Mouse (Mus musculus): ENCODE results near the gene Dppa4.
"Not testable (repeated sequence)": the region's sequence is repeated elsewhere in the genome, so short reads cannot be mapped to it uniquely, and the experiment has no call there.

The Dppa4 gene

DNA sequence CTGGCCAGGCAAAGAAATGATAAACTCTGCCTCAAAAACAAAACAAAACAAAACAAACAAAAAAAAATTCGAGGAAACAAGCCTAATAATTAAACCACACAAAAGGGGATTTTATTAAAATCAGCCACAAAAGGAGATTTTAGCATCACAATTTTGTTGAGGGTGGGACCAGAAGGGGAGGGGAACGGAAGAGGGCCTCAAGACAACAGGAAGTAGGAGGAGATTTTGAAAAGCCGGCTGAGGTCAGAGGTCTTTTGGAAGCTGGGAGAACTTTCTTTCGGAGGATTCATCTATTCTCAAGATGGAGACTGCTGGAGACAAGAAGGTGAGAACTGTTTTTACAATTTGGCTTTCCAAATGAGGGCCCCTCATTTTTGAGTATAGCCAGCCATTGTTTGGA, at the start of gene Dppa4:
Gene Dppa4 (plus strand): TSS at position 217 of the 400 bp plus-strand sequence.
- DNase-seq (ENCODE audit: low read depth): no peak

DNA sequence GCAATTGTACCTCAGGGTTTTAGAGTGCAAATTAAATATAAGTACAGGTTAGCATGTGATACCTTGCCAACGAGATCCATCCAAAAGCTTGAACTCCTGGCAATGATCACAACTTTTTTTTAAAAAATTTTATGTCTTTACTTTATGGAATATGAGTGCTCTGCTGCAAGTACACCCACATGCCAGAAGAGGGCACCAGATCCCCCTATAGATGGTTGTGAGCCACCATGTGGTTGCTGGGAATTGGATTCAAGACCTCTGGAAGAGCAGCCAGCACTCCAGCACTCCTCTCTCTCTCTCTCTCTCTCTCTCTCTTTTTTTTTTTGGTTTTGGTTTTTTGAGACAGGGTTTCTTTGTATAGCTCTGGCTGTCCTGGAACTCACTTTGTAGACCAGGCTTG, 48.5 kb upstream of the Dppa4 start:
- no peak for DNase-seq (ENCODE audit: low read depth)

DNA sequence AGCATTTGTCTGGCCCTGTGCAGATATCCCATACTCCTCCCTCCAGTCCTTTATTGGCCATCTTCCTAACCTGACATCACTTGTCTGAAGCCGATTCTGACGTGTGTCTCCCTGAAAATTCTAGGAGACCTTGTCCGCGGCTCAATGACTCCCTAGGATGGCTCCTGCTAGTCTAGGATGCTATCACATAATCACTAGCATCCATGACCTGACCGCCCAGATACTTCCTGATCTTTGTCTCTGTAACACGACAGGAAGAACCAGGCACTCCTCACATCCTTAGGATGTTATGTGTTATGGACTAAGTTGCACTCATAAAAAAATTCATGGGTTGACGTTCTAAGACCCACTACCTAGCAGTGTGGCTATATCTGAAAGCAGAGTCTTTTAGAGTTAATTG, 45.9 kb upstream of the Dppa4 start:
- DNase-seq (ENCODE audit: low read depth): no peak

DNA sequence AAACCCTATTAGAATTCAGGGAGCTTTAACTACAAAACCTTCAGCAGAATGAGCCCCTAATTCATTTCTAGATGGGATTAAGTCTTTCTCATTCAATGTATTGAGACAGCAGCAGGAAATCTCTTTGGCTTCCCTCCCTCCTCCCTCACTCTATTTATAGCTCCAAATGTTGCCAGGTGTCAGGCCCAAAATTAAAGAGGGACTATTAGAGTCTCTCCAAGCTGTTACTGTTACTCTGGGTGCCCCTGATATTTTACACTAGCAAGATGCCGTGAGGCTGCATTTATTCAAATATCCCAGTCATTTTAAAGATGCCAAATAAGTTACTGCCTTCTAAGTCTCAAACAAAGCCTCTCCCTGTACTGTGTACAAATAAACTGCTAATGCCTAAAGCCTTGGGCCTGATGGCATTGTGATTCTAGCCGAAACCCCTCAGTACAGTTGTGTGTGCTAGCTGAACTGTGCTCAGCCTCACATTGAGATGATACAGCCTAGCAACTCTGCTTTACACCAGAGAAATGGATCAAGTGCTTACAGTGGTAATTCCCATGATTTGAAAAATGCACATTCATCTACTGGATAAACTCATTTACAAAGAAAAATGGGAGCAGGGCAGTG, 36.4 kb upstream of the Dppa4 start:
- DNase-seq (ENCODE audit: low read depth): no peak

DNA sequence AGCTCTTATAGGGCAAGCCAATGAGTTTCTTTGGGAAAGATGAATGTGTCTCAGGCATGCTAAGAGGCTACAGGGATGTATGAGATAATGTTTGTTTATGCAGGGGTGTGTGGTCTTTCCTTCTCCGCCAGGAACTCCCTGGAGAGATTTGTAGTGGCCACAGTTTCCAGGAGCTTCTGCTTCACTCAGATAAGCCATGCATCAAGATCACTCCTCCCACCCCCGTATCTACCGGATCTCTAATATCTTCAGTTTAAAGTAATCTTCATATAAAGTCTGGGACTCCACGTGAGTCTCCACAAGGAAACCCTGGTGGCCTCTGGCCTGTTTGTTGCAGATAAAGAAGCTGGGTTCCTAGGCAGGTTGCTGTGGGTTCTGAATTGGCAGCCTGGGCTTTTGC, 30.7 kb upstream of the Dppa4 start:
- DNase-seq (ENCODE audit: low read depth): no peak

DNA sequence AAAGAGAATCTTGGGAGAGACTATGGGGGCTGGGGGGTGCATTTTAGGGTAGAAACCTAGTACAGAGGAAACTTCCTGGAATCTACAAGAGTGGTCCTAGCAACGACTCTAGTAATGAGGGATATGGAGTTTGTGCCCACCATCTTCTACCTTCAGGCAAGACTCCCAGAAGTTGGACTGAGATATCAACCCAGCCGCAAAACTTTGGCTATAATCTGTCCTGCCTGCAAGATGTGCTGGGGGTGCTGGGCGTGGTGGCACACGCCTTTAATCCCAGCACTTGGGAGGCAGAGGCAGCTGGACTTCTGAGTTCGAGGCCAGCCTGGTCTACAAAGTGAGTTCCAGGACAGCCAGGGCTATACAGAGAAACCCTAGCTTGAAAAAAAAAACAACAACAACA, 28.9 kb upstream of the Dppa4 start:
- no peak for DNase-seq (ENCODE audit: low read depth)

DNA sequence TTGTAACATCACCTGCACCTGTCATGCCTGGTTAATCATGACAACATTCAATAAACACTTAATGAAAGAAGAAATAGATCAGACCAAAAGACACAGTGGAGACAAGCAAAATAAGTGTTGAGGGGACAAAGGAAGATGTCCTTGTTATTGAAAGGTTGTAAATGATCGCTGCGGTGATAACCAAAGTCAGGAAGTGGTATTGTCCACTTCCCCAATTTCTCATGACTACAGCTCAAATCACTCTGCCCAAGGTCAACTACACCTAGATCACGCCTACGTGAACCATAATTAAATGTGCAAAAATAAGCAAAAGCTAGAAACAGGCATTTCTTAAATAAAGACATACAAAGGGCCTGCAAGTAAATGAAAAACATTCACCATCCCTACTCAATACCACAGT, 24.0 kb upstream of the Dppa4 start:
- DNase-seq (ENCODE audit: low read depth): no peak

DNA sequence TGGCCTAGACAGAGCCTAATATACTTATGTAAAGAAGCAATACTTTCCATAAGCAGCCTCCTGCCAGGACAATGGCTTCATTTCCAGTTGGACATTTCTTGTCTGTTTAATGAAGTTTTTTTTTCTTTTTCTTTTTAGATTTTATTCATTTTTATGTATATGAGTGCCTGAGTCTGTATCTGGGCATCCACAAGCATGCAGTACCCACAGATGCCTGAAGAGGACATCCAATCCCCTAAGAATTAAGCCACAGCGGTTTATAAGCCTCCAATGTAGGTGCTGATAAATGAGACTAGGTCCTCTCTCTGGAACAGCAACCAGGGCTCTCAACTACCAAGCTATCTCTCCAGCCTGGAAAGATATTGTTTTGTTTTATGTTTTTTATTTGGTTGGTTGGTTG, 20.6 kb upstream of the Dppa4 start:
- no peak for DNase-seq (ENCODE audit: low read depth)

DNA sequence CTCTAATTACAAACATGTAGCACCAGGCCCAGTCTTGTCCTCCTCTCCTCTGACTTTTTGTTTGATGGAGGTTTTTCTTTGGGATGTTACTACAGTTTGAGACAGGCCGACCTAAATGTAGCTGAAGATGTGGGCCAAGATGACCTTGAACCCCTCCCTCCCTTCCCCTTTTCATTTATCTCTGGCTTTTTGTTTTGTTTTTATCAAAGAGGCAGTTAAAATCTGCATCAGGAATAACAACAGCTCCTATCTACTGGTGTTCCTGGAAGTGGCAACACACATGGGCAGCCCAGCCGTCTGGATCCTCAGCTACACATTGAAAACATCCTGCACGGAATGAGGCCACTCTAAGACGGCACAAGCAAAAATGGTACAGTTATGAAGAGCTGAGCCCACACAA, 17.7 kb upstream of the Dppa4 start:
- DNase-seq (ENCODE audit: low read depth): no peak

DNA sequence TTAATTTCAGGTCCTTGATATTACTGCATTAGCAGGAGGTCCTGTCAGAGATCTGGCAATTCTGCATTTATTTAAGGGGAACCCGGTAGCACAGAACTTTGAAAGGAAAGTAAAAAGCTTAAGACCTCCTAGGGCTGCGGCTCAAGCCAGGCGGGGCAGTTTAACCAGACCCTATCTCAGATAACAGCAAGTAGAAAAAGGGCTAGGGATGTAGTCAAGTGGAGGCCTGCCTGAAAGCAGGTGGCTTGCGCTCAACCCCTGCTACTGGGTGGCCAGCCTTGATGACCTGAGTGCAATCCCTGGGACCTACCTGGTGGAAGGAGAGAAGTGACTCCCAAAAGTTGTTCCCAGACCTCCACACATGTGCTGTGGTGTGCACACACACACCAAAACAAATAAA, 6.6 kb upstream of the Dppa4 start:
- no peak for DNase-seq (ENCODE audit: low read depth)

DNA sequence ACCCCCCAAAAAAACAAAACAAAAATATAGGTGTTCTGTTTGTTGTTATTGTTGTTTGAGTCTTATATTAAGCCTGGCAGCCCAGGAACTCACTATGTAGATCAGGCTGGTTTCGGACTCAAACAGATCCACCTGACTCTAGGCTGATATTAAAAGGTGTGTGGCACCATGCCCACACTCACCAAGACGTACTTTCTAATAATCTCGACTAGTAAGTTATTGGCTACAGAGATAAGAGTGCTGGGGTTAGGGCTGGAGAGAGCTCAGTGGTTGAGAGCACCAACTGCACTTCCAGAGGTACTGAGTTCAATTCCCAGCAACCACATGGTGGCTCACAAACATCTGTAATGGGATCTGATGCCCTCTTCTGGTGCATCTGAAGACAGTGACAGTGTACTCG, 2.6 kb upstream of the Dppa4 start:
- no peak for DNase-seq (ENCODE audit: low read depth)

DNA sequence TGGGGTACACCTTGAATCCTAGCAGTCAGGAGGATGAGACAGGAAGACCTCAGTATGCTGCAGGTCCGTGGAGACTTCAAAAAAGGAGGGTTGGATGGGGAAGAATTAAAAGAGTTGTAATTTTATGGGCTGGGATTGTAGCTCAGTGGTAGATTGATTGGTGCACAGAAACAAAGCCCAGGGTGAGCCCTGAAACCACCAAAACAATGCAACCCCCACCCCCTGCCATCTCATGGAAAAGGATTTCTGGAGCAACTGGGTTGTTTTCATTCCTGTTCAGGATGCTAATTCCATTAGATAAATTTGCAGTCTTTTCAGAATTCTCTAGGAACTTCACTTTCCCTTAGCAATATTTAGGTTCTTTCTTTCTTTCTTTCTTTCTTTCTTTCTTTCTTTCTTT, 732 bp upstream of the Dppa4 start:
- DNase-seq (ENCODE audit: low read depth): no peak

DNA sequence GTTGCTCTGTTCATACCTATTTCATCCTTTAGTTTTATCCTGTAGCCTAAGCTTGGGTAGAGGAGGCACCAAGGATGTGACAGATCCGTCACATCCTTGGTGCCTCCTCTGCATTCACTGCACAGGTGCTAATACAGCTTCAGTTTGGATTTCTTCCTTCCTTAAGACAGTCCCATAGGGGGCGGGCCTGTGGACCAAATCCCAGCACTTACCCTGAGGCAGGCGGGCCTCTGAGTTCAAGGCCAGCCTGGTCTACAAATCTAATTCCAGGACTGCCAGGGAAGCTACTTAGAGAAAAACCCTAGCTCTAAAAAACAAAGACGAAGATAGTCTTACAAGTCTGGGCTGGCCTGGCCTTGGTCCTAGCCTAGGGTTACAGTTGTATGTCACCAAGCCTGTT, 2.0 kb downstream of the Dppa4 start:
- no peak for DNase-seq (ENCODE audit: low read depth)

DNA sequence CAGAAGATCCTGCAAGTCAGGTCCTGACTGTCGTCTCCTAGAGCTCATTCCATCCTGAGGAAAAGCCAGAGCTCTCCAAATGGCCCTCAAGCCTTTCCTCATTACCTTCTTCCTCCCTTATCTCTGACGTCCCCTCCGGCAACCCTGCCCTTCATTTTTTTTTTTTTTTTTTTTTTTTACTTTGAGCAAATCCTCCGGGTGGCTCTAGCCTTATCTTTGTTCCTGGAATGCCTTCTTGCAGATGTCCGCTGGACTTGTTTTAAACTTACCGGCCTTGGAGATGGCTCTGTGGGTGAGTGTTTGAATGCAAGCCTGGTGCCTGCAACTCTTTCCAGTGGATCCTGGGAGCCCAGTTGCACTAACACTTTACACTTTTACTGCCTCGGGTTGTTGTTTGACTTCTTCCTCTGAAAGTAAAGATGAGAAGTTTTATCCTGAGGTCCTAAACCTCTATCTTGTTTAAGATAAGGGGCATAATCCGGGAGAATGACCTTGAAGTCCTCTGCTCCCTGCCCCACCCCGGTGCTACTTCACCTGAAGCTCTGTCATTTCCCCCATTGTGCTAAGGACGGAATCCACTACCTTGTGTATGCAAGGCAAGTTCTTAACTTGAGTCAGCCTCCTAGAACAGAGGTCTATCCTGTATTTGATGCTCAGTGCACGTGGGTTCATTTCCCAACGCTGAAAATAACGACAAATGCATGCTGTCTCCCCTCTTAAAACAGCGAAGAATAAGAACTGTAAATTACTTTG, 14.0 kb downstream of the Dppa4 start:
- no peak for DNase-seq (ENCODE audit: low read depth)

DNA sequence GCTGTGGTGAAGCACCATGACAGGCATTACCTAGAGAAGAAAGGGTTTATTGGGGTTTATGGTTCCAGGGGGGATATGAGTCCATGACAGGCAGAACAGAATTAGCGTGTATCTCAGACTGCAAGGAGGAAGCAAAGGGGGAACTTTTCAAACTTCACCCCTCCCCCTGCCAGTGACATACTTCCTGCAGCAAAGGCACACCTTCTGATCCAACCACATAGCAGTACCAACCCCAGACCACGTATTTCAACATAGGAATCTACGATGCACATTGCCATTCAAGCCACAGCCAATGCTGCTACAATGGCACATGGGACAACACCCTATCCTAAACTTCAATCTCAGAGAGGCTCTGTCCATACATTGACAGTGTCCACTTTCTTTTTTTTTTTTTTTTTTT, 16.4 kb downstream of the Dppa4 start:
- DNase-seq (ENCODE audit: low read depth): no peak

DNA sequence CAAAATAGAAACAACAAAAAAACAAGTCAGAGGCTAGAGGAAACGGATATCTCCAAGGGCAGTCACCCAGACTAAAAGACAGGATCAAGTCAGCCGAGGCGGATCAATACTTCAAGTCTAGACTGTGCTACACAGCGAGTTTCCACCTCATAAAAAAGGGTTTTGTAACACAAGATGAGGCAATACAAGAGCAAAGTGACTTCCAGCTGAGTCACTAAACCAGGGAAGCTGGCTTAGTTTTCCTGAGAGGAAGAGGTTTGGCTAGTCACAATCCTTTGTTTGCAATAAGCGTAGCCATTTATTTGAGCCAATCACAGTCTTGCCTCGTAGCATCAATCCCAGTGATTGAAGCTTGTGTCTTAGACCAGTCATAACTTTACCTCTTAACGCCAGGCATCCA, 20.0 kb downstream of the Dppa4 start, which contains the start of gene Dppa2:
Gene Dppa2 (plus strand): TSS at position 400 of the 400 bp plus-strand sequence.
- DNase-seq (ENCODE audit: low read depth): no peak

DNA sequence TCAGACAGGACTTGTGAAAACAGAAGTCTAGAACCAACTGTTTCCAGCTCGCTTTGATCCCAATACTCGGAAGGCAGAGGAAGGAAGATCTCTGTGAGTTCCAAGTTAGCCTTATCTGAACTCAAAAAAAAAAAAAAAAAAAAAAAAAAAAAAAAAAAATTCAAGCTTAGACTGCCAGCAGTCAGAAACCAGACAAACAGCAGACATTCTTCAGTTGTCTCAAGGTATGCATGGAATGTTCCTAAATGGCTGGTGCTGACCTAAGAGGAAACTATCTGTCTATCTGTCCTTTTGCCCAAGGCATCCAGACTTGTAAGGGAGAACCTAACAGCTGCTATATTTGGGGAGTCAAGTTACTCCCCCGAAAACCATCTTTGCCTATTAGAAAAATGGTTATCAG, 20.4 kb downstream of the Dppa4 start:
- no peak for DNase-seq (ENCODE audit: low read depth)

DNA sequence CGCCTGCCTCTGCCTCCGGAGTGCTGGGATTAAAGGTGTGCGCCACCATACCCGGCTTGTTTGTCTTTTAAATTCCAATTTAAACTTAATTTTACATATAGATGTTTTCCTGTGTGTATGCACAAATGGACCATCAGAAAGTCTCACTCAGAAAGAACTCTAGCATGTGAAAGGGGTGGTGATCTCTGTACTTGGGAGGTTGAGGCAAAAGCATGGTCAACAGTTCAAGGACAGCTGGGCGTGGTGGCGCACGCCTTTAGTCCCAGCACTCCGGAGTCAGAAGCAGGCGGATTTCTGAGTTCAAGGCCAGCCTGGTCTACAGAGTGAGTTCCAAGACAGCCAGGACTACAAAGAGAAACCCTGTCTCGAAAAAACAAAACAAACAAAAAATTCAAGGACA, 25.4 kb downstream of the Dppa4 start:
- DNase-seq (ENCODE audit: low read depth): not testable (repeated sequence)

DNA sequence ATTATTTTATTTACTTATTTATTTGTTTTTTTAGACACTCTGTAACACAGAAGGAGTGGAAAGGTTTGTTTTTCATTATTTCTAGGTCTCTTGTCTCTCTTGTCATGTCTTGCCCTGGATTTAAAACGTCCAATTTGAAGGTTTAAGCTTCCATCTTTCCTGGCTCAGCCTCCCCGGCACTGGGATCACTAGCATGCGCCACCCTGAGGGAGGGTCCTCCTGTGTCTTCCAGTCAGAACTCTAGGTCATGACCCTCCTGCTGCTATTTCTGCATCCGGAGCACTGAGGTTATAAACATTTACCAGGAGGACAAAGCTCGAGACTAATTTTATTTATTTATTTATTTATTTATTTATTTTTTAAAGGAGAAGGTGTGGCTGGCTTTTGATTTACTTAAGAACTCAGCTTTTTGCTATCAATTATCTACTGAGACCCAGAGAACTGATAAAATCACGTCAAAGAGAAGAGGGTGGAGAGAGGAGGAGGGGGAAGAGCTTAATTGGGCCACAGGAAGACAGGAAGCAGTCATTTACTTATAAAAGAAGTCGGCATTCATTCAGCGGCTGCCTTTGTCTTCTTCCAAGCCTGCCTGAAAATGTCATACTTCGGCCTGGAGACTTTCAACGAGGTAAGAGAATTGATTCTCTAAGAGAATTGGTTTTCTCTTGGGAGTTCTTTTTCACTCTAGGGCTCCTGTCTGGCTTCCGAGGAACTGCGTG, 26.5 kb downstream of the Dppa4 start:
- no peak for DNase-seq (ENCODE audit: low read depth)

DNA sequence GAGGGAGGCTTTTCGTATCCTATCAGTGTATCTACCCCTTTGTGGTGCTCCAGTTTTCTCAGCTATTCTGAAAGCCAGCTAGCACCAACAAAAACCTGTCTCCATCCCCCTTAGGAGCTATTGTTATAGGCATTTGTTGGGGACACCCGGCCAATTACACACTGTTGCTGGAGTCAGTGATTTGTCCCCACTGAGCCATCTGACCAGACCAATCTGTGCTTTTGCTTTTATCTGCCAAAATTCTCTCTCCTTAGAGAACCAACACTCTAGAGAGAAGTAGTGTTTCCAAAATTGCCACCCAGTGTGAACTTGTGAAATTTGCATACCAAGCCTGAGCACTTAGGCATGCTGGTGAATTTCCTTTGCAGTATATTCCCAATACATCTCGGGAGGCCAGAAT, 31.8 kb downstream of the Dppa4 start:
- DNase-seq (ENCODE audit: low read depth): no peak

DNA sequence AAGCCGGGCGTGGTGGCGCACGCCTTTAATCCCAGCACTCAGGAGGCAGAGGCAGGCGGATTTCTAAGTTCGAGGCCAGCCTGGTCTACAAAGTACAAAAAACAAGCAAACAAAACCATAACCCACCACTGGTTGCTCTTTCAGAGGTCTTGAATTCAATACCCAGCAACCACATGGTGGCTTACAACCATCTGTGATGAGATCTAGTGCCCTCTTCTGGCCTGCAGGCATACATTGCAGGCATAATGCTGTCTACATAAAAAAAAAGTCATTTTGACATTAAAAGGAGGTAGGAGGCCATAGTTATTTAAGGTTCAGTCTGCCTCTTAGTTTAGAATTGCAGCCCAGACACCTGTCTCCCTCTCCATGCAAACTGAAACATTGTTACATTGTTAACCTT, 37.2 kb downstream of the Dppa4 start:
- no peak for DNase-seq (ENCODE audit: low read depth)

DNA sequence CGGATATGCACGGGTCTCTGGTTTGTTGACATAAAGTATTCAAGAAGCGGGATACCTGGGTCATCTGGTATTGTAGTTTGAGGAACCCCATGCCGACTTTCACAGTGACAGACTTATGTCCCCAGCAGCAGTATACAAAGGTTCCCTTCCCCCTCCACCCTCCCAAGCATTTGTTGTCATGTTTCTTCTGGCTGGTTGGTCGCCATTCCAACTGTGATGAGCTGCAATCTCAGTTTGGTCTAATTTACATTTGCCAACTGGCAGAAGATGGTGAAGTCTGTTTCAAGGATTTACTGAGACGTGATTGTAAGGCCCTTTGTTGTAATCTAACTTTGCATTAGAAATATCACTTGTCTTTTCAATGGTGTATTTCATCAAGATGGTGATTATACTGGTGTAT, 39.6 kb downstream of the Dppa4 start:
- no peak for DNase-seq (ENCODE audit: low read depth)

DNA sequence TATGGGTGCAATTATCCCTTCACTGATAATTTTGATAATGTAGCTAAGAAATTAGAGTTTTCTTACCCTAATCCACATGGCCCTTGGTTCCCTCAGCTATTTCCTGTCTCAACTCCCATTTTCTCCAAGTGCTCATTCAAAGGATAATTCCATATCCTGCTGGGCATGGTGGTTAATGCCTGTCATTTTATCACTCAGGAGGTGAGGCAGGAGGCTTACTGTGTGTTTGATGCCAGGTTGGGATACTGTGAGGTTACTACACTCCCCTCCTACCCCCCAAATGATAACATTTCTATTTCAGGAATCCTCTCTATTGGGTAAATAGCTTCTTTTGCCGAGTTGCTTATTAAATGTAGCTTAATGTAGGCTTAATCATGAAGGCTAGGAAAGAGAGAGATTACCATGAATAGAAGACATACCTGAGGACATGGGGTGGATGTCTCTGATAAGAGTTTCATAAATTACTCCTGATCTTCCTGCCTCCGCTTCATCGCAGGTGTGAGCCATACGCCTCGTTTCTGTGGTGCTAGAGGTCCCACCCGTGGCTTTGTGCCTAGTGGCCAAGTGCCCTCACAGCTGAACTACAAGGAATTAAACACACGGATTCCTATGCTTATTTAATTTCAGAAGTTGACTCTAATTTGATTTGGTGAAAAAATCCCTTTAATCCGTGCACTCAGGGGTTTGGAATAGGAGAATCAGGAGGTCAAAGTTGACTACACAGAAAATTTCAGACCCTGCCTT, 40.2 kb downstream of the Dppa4 start:
- DNase-seq (ENCODE audit: low read depth): no peak

All from NIH3T3 (cell line).